In genomic region chr17:44842184-44842583, GRCm38 (mm10) we compare ENCODE assay signal across 17 mouse cellular contexts.
"Had no signal": no experiment of that assay in that cellular context is flagged by ENCODE, and none has a peak within 500 bp of the region (broad histone marks: within the 10 kb centered on the region; RNA-seq: fewer than 3 reads in every experiment).

No protein-coding gene starts in this region.

- ATAC-seq: intestine, postnatal 0 days; liver, embryonic 12.5 days; midbrain, embryonic 15.5 days had no signal

- H3K9me3 ChIP-seq: limb, embryonic 15.5 days; liver, embryonic 12.5 days; midbrain, embryonic 15.5 days; neural tube, embryonic 12.5 days; stomach, embryonic 15.5 days had no signal

- H3K27ac ChIP-seq: kidney, postnatal 0 days; limb, embryonic 15.5 days; liver, embryonic 12.5 days; midbrain, embryonic 15.5 days; neural tube, embryonic 12.5 days; stomach, embryonic 15.5 days had no signal

- H3K36me3 ChIP-seq: limb, embryonic 15.5 days; liver, embryonic 12.5 days; midbrain, embryonic 15.5 days; neural tube, embryonic 12.5 days; stomach, embryonic 15.5 days had no signal

- H3K9ac ChIP-seq: limb, embryonic 15.5 days; liver, embryonic 12.5 days; lung, embryonic 14.5 days; midbrain, embryonic 15.5 days; neural tube, embryonic 12.5 days; stomach, embryonic 15.5 days had no signal

- H3K4me3 ChIP-seq: limb, embryonic 15.5 days; liver, embryonic 12.5 days; midbrain, embryonic 15.5 days; neural tube, embryonic 12.5 days; stomach, embryonic 15.5 days had no signal

- DNase-seq: kidney, adult 8-10 months; kidney, postnatal 36 days; layer of hippocampus, postnatal 36 days; lung, embryonic 14.5 days; lung, postnatal 10 days; lung, postnatal 4 days; retina, postnatal 1 day; spleen, adult 18-20 months; thymus, postnatal 36 days had no signal

- H3K4me2 ChIP-seq: limb, embryonic 15.5 days; liver, embryonic 12.5 days; lung, embryonic 14.5 days; midbrain, embryonic 11.5 days; midbrain, embryonic 15.5 days; neural tube, embryonic 12.5 days; stomach, embryonic 15.5 days had no signal

- H3K27me3 ChIP-seq: limb, embryonic 15.5 days; liver, embryonic 12.5 days; midbrain, embryonic 15.5 days; neural tube, embryonic 12.5 days; stomach, embryonic 15.5 days had no signal

- H3K4me1 ChIP-seq: limb, embryonic 15.5 days; liver, embryonic 12.5 days; midbrain, embryonic 15.5 days; neural tube, embryonic 12.5 days; stomach, embryonic 15.5 days had no signal
